Mouse (Mus musculus) heart, embryonic 12.5 days (tissue): ENCODE measurements at regions not wholly inside any gene's neighbourhood (a gene's known extent, or its start where the extent isn't known, plus 50 kb on each side); places are given as distances from the start of the nearest gene placed in this dataset.

ENCODE experiments used
- ATAC-seq: fragments of 200-750 bp; cut with Nextera tagmentation; 2 replicates; pipeline ENCODE4 v1.8.0; 2017; ENCODE audit warnings: moderate TSS enrichment, moderate library complexity; ENCODE audit not compliant: insufficient number of reproducible peaks, low FRiP score
- H3K27ac ChIP-seq: fragments of 300-500 bp; sonication (generic); 2 replicates; pipeline ENCODE4 v1.5.1; 2016; ENCODE audit warnings: mild to moderate bottlenecking, moderate library complexity; ENCODE audit not compliant: poor library complexity, severe bottlenecking
- H3K27me3 ChIP-seq: fragments of 300-500 bp; sonication (generic); replicated peaks from 2 replicates; pipeline ENCODE4 v1.6.1; 2016; ENCODE audit warnings: mild to moderate bottlenecking, moderate library complexity
- H3K36me3 ChIP-seq: fragments of 300-500 bp; sonication (generic); 2 replicates; pipeline ENCODE4 v1.6.1; 2016; ENCODE audit warnings: mild to moderate bottlenecking, moderate library complexity
- H3K4me1 ChIP-seq: fragments of 300-500 bp; sonication (generic); replicated peaks from 2 replicates; pipeline ENCODE4 v1.6.1; 2016; ENCODE audit warnings: mild to moderate bottlenecking
- H3K4me2 ChIP-seq: fragments of 300-500 bp; sonication (generic); 2 replicates; pipeline ENCODE4 v1.6.1; 2016; ENCODE audit warnings: mild to moderate bottlenecking, moderate library complexity
- H3K4me3 ChIP-seq: fragments of 300-500 bp; sonication (generic); 2 replicates; pipeline ENCODE4 v1.5.1; 2016; ENCODE audit warnings: mild to moderate bottlenecking
- H3K9ac ChIP-seq: fragments of 300-500 bp; sonication (generic); 2 replicates; pipeline ENCODE4 v1.6.1; 2016; ENCODE audit warnings: mild to moderate bottlenecking, moderate library complexity
- H3K9me3 ChIP-seq: fragments of 300-500 bp; sonication (generic); replicated peaks from 2 replicates; pipeline ENCODE4 v1.6.1; 2016; ENCODE audit warnings: mild to moderate bottlenecking, moderate library complexity
- WGBS: fragments of 180-500 bp; shearing (Covaris S2); methylation state at CpG from one replicate; pipeline ENCODE4 v1.1.7; 2016; 5-methylcytosine and 5-hydroxymethylcytosine counted together

- ATAC-seq = no peak
Measured at GRCm38 (mm10) chr3:78716691-78717090, 569.6 kb downstream of the Rapgef2 start.

GRCm38 (mm10) chr3:78707687-78708086, 578.6 kb downstream of the Rapgef2 start:
- no peak overlapping the region for H3K4me2 ChIP-seq
- no peaks in the 10 kb centered on the region for H3K36me3 ChIP-seq
- H3K9me3 ChIP-seq = no peaks in the 10 kb centered on the region
- no peak overlapping the region for H3K9ac ChIP-seq
- H3K27me3 ChIP-seq = no peaks in the 10 kb centered on the region
- no peak overlapping the region for H3K27ac ChIP-seq
- 67% methylated on average over 1 of the region's 1 CpGs for WGBS
- no peaks in the 10 kb centered on the region for H3K4me1 ChIP-seq
- ATAC-seq = no peak
- H3K4me3 ChIP-seq = no peak overlapping the region

More at GRCm38 (mm10) chr3:78716691-78717090, 569.6 kb downstream of the Rapgef2 start:
- H3K4me1 ChIP-seq = no peaks in the 10 kb centered on the region
- H3K27me3 ChIP-seq = no peaks in the 10 kb centered on the region
- H3K36me3 ChIP-seq = no peaks in the 10 kb centered on the region
- no peaks in the 10 kb centered on the region for H3K9me3 ChIP-seq
- WGBS = 70% methylated on average over 2 of the region's 2 CpGs
- no peak overlapping the region for H3K4me3 ChIP-seq
- no peak overlapping the region for H3K27ac ChIP-seq
- H3K4me2 ChIP-seq = no peak overlapping the region
- H3K9ac ChIP-seq = no peak overlapping the region

GRCm38 (mm10) chr3:78698936-78699335, 587.4 kb downstream of the Rapgef2 start:
- Histone ChIP-seq H3K9ac (no peak overlapping the region), H3K4me3 (no peak overlapping the region), H3K36me3 (no peaks in the 10 kb centered on the region), H3K4me1 (no peaks in the 10 kb centered on the region), H3K27me3 (no peaks in the 10 kb centered on the region), H3K4me2 (no peak overlapping the region), H3K9me3 (no peaks in the 10 kb centered on the region), H3K27ac (no peak overlapping the region)
- WGBS = 52% methylated on average over 5 of the region's 5 CpGs
- no peak for ATAC-seq

GRCm38 (mm10) chr3:78691499-78691898, 594.8 kb downstream of the Rapgef2 start:
- no peak for ATAC-seq
- H3K27me3 ChIP-seq = no peaks in the 10 kb centered on the region
- no peaks in the 10 kb centered on the region for H3K4me1 ChIP-seq
- H3K27ac ChIP-seq = no peak overlapping the region
- no peaks in the 10 kb centered on the region for H3K36me3 ChIP-seq
- no peak overlapping the region for H3K4me2 ChIP-seq
- 57% methylated on average over 3 of the region's 3 CpGs for WGBS
- H3K9me3 ChIP-seq = no peaks in the 10 kb centered on the region
- no peak overlapping the region for H3K4me3 ChIP-seq
- H3K9ac ChIP-seq = no peak overlapping the region

- no peaks in the 10 kb centered on the region for H3K27me3 ChIP-seq
- 68% methylated on average over 1 of the region's 1 CpGs for WGBS
- no peak overlapping the region for H3K27ac ChIP-seq
- no peaks in the 10 kb centered on the region for H3K36me3 ChIP-seq
- no peak overlapping the region for H3K4me2 ChIP-seq
- no peak for ATAC-seq
- H3K4me1 ChIP-seq = no peaks in the 10 kb centered on the region
- no peaks in the 10 kb centered on the region for H3K9me3 ChIP-seq
- no peak overlapping the region for H3K9ac ChIP-seq
- H3K4me3 ChIP-seq = no peak overlapping the region
Measured at GRCm38 (mm10) chr3:78677656-78678055, 608.7 kb downstream of the Rapgef2 start.

GRCm38 (mm10) chr3:78676806-78677205, 609.5 kb downstream of the Rapgef2 start:
- no peak overlapping the region for H3K4me2 ChIP-seq
- H3K9me3 ChIP-seq = no peaks in the 10 kb centered on the region
- H3K36me3 ChIP-seq = no peaks in the 10 kb centered on the region
- ATAC-seq = no peak
- H3K9ac ChIP-seq = no peak overlapping the region
- 70% methylated on average over 2 of the region's 2 CpGs for WGBS
- H3K27ac ChIP-seq = no peak overlapping the region
- H3K27me3 ChIP-seq = no peaks in the 10 kb centered on the region
- H3K4me1 ChIP-seq = no peaks in the 10 kb centered on the region
- H3K4me3 ChIP-seq = no peak overlapping the region

- no peak overlapping the region for H3K4me2 ChIP-seq
- 77% methylated on average over 5 of the region's 5 CpGs for WGBS
- H3K4me3 ChIP-seq = no peak overlapping the region
- no peak overlapping the region for H3K9ac ChIP-seq
- H3K36me3 ChIP-seq = no peaks in the 10 kb centered on the region
- no peak for ATAC-seq
- no peaks in the 10 kb centered on the region for H3K4me1 ChIP-seq
- no peaks in the 10 kb centered on the region for H3K9me3 ChIP-seq
- H3K27ac ChIP-seq = no peak overlapping the region
- H3K27me3 ChIP-seq = no peaks in the 10 kb centered on the region
Measured at GRCm38 (mm10) chr3:78674529-78675187, 611.7 kb downstream of the Rapgef2 start.

- no peak for ATAC-seq
- no peaks in the 10 kb centered on the region for H3K27me3 ChIP-seq
- no peak overlapping the region for H3K4me3 ChIP-seq
- no peaks in the 10 kb centered on the region for H3K36me3 ChIP-seq
- H3K4me2 ChIP-seq = no peak overlapping the region
- H3K9ac ChIP-seq = no peak overlapping the region
- no peaks in the 10 kb centered on the region for H3K9me3 ChIP-seq
- no peak overlapping the region for H3K27ac ChIP-seq
- H3K4me1 ChIP-seq = no peaks in the 10 kb centered on the region
Measured at GRCm38 (mm10) chr3:78668050-78668449, 618.3 kb downstream of the Rapgef2 start.

- ATAC-seq = no peak
- Histone ChIP-seq H3K36me3 (no peaks in the 10 kb centered on the region), H3K27ac (no peak overlapping the region), H3K9me3 (no peaks in the 10 kb centered on the region), H3K4me2 (no peak overlapping the region), H3K4me1 (no peaks in the 10 kb centered on the region), H3K9ac (no peak overlapping the region), H3K4me3 (no peak overlapping the region), H3K27me3 (no peaks in the 10 kb centered on the region)
- WGBS = 66% methylated on average over 4 of the region's 4 CpGs
Measured at GRCm38 (mm10) chr3:78667374-78668023, 618.8 kb downstream of the Rapgef2 start.

- WGBS = 83% methylated on average over 2 of the region's 2 CpGs
- H3K9ac ChIP-seq = no peak overlapping the region
Measured at GRCm38 (mm10) chr3:78648115-78648514, 638.2 kb downstream of the Rapgef2 start.

GRCm38 (mm10) chr3:78635386-78635785, 650.9 kb downstream of the Rapgef2 start:
- no peak overlapping the region for H3K4me2 ChIP-seq
- WGBS = 41% methylated on average over 4 of the region's 4 CpGs
- H3K9me3 ChIP-seq = peaks cover 15% of the 10 kb centered on the region
- H3K9ac ChIP-seq = no peak overlapping the region
- ATAC-seq = no peak
- no peaks in the 10 kb centered on the region for H3K27me3 ChIP-seq
- H3K4me3 ChIP-seq = no peak overlapping the region
- no peaks in the 10 kb centered on the region for H3K36me3 ChIP-seq
- H3K4me1 ChIP-seq = 0 out of 2 replicates have a peak, but pooled peaks cover 3% of the 10 kb centered on the region
- H3K27ac ChIP-seq = no peak overlapping the region

More at GRCm38 (mm10) chr3:78648115-78648514, 638.2 kb downstream of the Rapgef2 start:
- no peaks in the 10 kb centered on the region for H3K27me3 ChIP-seq
- H3K4me2 ChIP-seq = no peak overlapping the region
- no peak overlapping the region for H3K4me3 ChIP-seq
- no peaks in the 10 kb centered on the region for H3K4me1 ChIP-seq
- no peak overlapping the region for H3K27ac ChIP-seq
- no peaks in the 10 kb centered on the region for H3K36me3 ChIP-seq
- no peak for ATAC-seq
- no peaks in the 10 kb centered on the region for H3K9me3 ChIP-seq

- Histone ChIP-seq H3K4me3 (no peak overlapping the region), H3K9me3 (no peaks in the 10 kb centered on the region), H3K9ac (no peak overlapping the region), H3K27me3 (no peaks in the 10 kb centered on the region), H3K27ac (no peak overlapping the region), H3K4me1 (no peaks in the 10 kb centered on the region), H3K4me2 (no peak overlapping the region), H3K36me3 (no peaks in the 10 kb centered on the region)
- no peak for ATAC-seq
- WGBS = 38% methylated on average over 3 of the region's 3 CpGs
Measured at GRCm38 (mm10) chr3:78618900-78619299, 667.4 kb downstream of the Rapgef2 start.
